Mouse (Mus musculus) G1E (cell line): ENCODE data around the gene Rbp1. TPM values are rescaled to one million over a fixed set of nuclear protein-coding genes. Genes with fewer than 3 reads are reported as not detected.

Experiments used
- ATAC-seq: 2 replicates; pipeline ENCODE4 v1.8.0; 2016; ENCODE audit warnings: mild to moderate bottlenecking; ENCODE audit not compliant: insufficient number of reproducible peaks, poor library complexity, low FRiP score, severe bottlenecking; ENCODE audit errors: extremely low read depth
- DNase-seq: peaks from one replicate; pipeline ENCODE4 v3.0.0; 2012; ENCODE audit warnings: low spot score
- H3K27me3 ChIP-seq: 2 replicates; pipeline ENCODE4 v1.6.1; 2012; ENCODE audit warnings: mild to moderate bottlenecking, low read length, inconsistent platforms; ENCODE audit not compliant: insufficient read depth
- H3K36me3 ChIP-seq: replicated peaks from 2 replicates; pipeline ENCODE3; 2012; ENCODE audit warnings: mild to moderate bottlenecking, inconsistent platforms
- H3K4me1 ChIP-seq: 2 replicates; pipeline ENCODE4 v1.6.1; 2012; ENCODE audit warnings: low read depth, low read length, inconsistent platforms, mixed read lengths; ENCODE audit not compliant: insufficient read depth
- H3K4me3 ChIP-seq: 2 replicates; pipeline ENCODE4 v1.5.1; 2012; ENCODE audit warnings: low read depth, mild to moderate bottlenecking, inconsistent platforms, low read length, moderate library complexity, mixed read lengths
- H3K9me3 ChIP-seq: replicated peaks from 2 replicates; pipeline ENCODE4 v1.6.1; 2012; ENCODE audit warnings: inconsistent platforms
- GATA1 ChIP-seq: IDR thresholded peaks from 2 replicates; pipeline ENCODE4 v1.6.1; 2012; ENCODE audit warnings: borderline replicate concordance, low read length, inconsistent platforms, mixed read lengths
- TAL1 ChIP-seq: conservative IDR thresholded peaks from 2 replicates; pipeline ENCODE4 v1.6.1; 2012; ENCODE audit warnings: low read depth, low read length, inconsistent platforms, mixed read lengths
- polyA plus RNA-seq: library from polyadenylated mRNA; stranded (reverse); fragments of >175 nt; gene quantifications from 2 replicates; pipeline ENCODE4 v1.2.3, GENCODE M21; 2012
- total RNA-seq, 2 experiments: library from RNA; stranded (forward) in 1 of 2; stranded (reverse) in 1 of 2; fragments of 200-1000 nt in 1 of 2; fragments of >200 nt in 1 of 2; fragmentation: Nextera tagmentation in 1 of 2; gene quantifications; 2 replicates each; pipeline ENCODE4 v1.2.3; 2014 to 2017

The Rbp1 gene
- total and polyA plus RNA-seq, 3 experiments, result 0.05 TPM; not detected in 2

DNA sequence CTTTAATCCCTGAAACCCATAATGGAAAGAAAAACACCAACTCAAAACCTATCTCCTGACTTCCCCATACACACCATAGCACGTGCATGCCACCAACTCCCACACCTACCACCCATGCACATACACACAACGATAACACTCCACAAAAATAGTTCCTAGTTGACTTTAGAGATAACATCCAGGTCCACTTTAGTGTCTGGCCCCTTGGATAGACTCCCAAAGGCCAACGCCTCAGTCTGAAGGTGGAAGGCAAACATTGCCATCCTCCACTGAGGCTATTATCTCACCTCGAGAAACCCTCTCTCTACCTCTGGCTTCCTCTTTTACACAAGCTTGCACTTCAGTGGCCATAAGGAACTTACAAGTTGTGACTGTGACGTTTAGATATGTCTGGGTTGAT is 69.5 kb downstream of the Rbp1 start:
- DNase-seq, result peak; percentile 14
- ATAC-seq, result peak; percentile 55
- Histone ChIP-seq H3K9me3 (no peaks in the 10 kb centered on the region), H3K27me3 (no peaks in the 10 kb centered on the region), H3K4me1 (peaks cover 87% of the 10 kb centered on the region), H3K4me3 (no peak overlapping the region), H3K36me3 (no peaks in the 10 kb centered on the region)
- TF ChIP-seq TAL1 (0 out of 2 replicates have a peak, but pooled peaks have one; percentile 14), GATA1 (no peak)

DNA sequence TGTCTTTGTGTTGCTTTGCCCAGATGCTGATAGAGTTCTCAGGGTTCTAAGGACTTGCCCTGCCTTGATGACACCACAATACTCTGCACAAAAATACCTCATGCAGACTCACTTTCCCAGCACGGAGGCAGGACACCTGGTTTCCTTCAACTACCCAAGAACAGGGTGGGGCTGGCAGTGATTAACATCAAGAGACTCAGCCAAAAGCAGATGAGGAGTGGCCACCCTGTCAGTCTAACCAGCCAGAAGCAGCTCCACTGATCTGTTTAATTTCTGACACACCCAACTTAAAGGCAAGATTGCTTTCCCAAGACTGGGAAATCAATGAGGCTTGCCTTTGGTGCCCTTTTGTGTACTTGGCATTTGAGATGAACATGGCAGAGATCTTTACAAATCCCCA is 70.1 kb downstream of the Rbp1 start:
- H3K4me1 ChIP-seq, result peaks cover 83% of the 10 kb centered on the region
- DNase-seq, result no peak
- ATAC-seq, result 0 out of 2 replicates have a peak, but pooled peaks have one; percentile 10
- H3K27me3 ChIP-seq, result no peaks in the 10 kb centered on the region
- H3K4me3 ChIP-seq, result no peak overlapping the region; the same call in 1 of the 2 replicates
- H3K9me3 ChIP-seq, result no peaks in the 10 kb centered on the region
- no peak for TF ChIP-seq TAL1
- H3K36me3 ChIP-seq, result no peaks in the 10 kb centered on the region

Other genes starting within 250 kb of the Rbp1 start
- 23.3 and 38.3 TPM in 2 replicates for gene Nmnat3, start 135.5 kb upstream of the Rbp1 start, total RNA-seq (2014; fragmentation: Nextera tagmentation)
- 10.7 and 10.8 TPM in 2 replicates for gene Nmnat3, start 135.5 kb upstream of the Rbp1 start, total RNA-seq (2017)
- 7.1 and 9.1 TPM in 2 replicates for gene Nmnat3, start 135.5 kb upstream of the Rbp1 start, polyA plus RNA-seq
- not detected in 2 replicates for gene Rbp2, start 63.2 kb downstream of the Rbp1 start, total RNA-seq (2014; fragmentation: Nextera tagmentation)
- 0.58 TPM in 1 of 2 replicates, not detected in the other for gene Rbp2, start 63.2 kb downstream of the Rbp1 start, total RNA-seq (2017)
- 0.39 and 0.45 TPM in 2 replicates for gene Rbp2, start 63.2 kb downstream of the Rbp1 start, polyA plus RNA-seq
- 194 and 197 TPM in 2 replicates for gene Copb2, start 140.8 kb downstream of the Rbp1 start, total RNA-seq (2014; fragmentation: Nextera tagmentation)
- 182 and 205 TPM in 2 replicates for gene Copb2, start 140.8 kb downstream of the Rbp1 start, total RNA-seq (2017)
- 6.8 and 9.4 TPM in 2 replicates for gene Copb2, start 140.8 kb downstream of the Rbp1 start, polyA plus RNA-seq
- 45.1 and 45.8 TPM in 2 replicates for gene Mrps22, start 178.7 kb downstream of the Rbp1 start, total RNA-seq (2014; fragmentation: Nextera tagmentation)
- 94.0 and 101 TPM in 2 replicates for gene Mrps22, start 178.7 kb downstream of the Rbp1 start, total RNA-seq (2017)
- 22.2 and 30.0 TPM in 2 replicates for gene Mrps22, start 178.7 kb downstream of the Rbp1 start, polyA plus RNA-seq